Mouse (Mus musculus) lung, adult 2 months (tissue): Measurements from ENCODE around the gene 1810037I17Rik.

Experiments used
- CTCF ChIP-seq: fragments of 200-500 bp; IDR thresholded peaks from 2 replicates; pipeline ENCODE4 v1.5.1; 2011; ENCODE audit warnings: mild to moderate bottlenecking, low read length, control low read depth; ENCODE audit not compliant: insufficient read depth
- POLR2A ChIP-seq: fragments of 200-500 bp; IDR thresholded peaks from 2 replicates; pipeline ENCODE4 v1.6.1; 2011; ENCODE audit warnings: low read depth, mild to moderate bottlenecking, control low read depth, low read length, borderline replicate concordance; ENCODE audit errors: extremely low read depth

DNA sequence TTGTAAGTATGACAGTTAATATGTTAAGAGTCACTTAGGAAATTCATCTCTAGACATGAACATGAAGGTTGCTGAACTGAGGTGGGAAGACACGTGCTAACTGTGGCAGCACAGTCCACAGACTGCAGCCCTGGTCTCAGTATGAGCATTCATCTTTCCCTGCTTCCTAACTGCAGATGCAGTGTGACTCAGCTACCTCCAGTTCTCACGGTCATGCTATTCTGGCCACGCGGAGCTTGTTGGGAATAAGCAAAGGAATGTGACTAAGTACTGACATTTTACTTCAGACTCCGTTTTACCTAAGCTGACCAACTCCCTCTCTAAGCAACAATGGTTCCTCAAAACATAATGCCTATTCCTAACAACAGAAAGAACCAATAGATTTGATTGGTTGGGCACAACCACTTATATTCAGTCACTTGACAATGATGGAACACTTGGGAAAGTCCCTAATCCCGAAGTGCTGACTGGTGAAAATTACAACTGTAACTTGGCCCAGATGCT is 19.4 kb downstream of the 1810037I17Rik start:
- TF ChIP-seq CTCF (no peak), POLR2A (no peak)
